Mouse (Mus musculus) liver, postnatal 0 days (tissue): ENCODE results near the gene Drd2. TPM values are rescaled to one million over a fixed set of nuclear protein-coding genes. Genes with fewer than 3 reads are reported as not detected.
A peak's percentile ranks its signal among the peaks of the same experiment; 100 is the strongest.

Experiments used
- ATAC-seq: fragments of 200-750 bp; cut with Nextera tagmentation; 2 replicates; pipeline ENCODE4 v1.8.0; 2017; ENCODE audit warnings: mild to moderate bottlenecking, moderate library complexity
- DNase-seq: peaks from one replicate; pipeline ENCODE4 v3.0.0-alpha.2; 2016
- H3K27ac ChIP-seq: fragments of 300-500 bp; sonication (generic); 2 replicates; pipeline ENCODE4 v1.5.1; 2014; ENCODE audit warnings: antibody characterized with exemption, moderate library complexity, mild to moderate bottlenecking, low read depth
- H3K27me3 ChIP-seq: fragments of 300-500 bp; sonication (generic); 2 replicates; pipeline ENCODE4 v1.6.1; 2014; ENCODE audit warnings: low read length, control low read depth, mixed read lengths; ENCODE audit not compliant: insufficient read depth
- H3K36me3 ChIP-seq: fragments of 300-500 bp; sonication (generic); replicated peaks from 2 replicates; pipeline ENCODE4 v1.6.1; 2014; ENCODE audit warnings: mild to moderate bottlenecking, control low read depth, low read length, moderate library complexity, mixed read lengths; ENCODE audit not compliant: insufficient read depth
- H3K4me1 ChIP-seq: fragments of 300-500 bp; sonication (generic); 2 replicates; pipeline ENCODE4 v1.6.1; 2014; ENCODE audit warnings: antibody characterized with exemption, mild to moderate bottlenecking, control low read depth; ENCODE audit not compliant: insufficient read depth
- H3K4me2 ChIP-seq: fragments of 300-500 bp; sonication (generic); 2 replicates; pipeline ENCODE4 v1.6.1; 2014; ENCODE audit warnings: low read depth, mild to moderate bottlenecking, low read length, moderate library complexity, mixed read lengths
- H3K4me3 ChIP-seq: fragments of 300-500 bp; sonication (generic); 2 replicates; pipeline ENCODE4 v1.5.1; 2014; ENCODE audit warnings: low read depth, low read length
- H3K9ac ChIP-seq: fragments of 300-500 bp; sonication (generic); replicated peaks from 2 replicates; pipeline ENCODE4 v1.6.1; 2014; ENCODE audit warnings: mild to moderate bottlenecking, moderate library complexity
- H3K9me3 ChIP-seq: fragments of 300-500 bp; sonication (generic); 2 replicates; pipeline ENCODE4 v1.6.1; 2016; ENCODE audit warnings: mild to moderate bottlenecking, control low read depth, low read length, mixed read lengths
- CTCF ChIP-seq: sonication (generic); IDR thresholded peaks from 2 replicates; pipeline ENCODE4 v1.5.1; 2016; ENCODE audit warnings: antibody characterized with exemption, low read depth
- EP300 ChIP-seq: IDR thresholded peaks from 2 replicates; pipeline ENCODE4 v1.6.1; 2016; ENCODE audit warnings: antibody characterized with exemption, low read depth, mild to moderate bottlenecking
- WGBS: fragments of 180-500 bp; shearing (Covaris S2); extraction: QIAGEN DNeasy Blood & Tissue Kit; methylation state at CpG from one replicate; pipeline ENCODE4 v1.1.7; 2014; ENCODE audit not compliant: insufficient replicate concordance; 5-methylcytosine and 5-hydroxymethylcytosine counted together
- polyA plus RNA-seq: library from polyadenylated mRNA; unstranded; fragments of >200 nt; fragmentation: Nextera tagmentation; extraction: Ambion mirVana; gene quantifications from 2 replicates; pipeline ENCODE4 v1.2.1, GENCODE M21; 2015

Drd2 gene
- polyA plus RNA-seq, 1 experiment from 2014 or later: not detected

DNA sequence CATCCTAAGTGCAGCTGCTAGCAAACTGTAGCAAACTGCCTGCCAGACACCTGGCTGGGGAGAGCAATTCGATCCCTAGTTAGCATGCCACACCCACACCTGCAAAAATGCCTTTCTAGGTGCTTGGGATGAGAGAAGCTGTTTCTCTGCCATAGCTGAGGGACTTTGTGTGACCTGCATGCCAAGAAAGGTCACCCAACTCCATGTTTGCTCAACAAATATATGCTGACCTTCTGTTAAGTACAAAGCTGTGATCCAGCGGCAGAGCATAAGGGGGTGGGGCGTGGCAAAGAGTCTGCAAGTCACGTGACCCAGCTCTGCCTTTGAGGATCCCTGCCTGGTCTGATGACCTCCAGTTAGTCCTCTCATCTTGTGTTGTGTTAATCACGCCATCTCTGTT lies 25.3 kb downstream of the Drd2 start:
- Histone ChIP-seq H3K9me3 (no peaks in the 10 kb centered on the region), H3K9ac (no peak overlapping the region), H3K27me3 (no peaks in the 10 kb centered on the region), H3K27ac (no peak overlapping the region), H3K4me3 (no peak overlapping the region), H3K4me2 (no peak overlapping the region), H3K36me3 (no peaks in the 10 kb centered on the region), H3K4me1 (no peaks in the 10 kb centered on the region)
- peak; percentile 60 for DNase-seq
- TF ChIP-seq CTCF: no peak
- TF ChIP-seq EP300: no peak
- peak; percentile 90 for ATAC-seq
- 11% methylated on average over 5 of the region's 5 CpGs for WGBS

DNA sequence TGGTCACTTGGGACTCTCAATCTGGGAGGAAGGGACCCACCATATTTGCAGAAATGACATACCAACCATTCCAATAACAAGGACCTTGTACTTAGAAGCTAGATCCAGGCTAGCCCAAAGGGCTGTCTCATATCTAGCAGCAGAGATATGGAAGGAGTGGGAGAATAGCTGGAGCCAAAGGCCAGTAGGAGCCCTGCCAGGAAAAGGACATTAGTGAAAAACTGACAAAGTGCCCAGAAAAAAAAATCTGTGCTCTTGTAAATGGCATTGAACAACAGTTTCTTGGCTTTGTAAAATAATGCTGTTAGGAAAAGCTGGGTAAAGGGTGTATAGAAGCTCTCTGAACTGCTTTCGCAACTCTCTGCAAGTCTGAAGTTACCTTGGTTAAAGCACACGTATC lies 33.5 kb downstream of the Drd2 start:
- Histone ChIP-seq H3K9ac (no peak overlapping the region), H3K27me3 (no peaks in the 10 kb centered on the region), H3K36me3 (no peaks in the 10 kb centered on the region), H3K4me3 (no peak overlapping the region), H3K27ac (no peak overlapping the region), H3K4me1 (no peaks in the 10 kb centered on the region), H3K4me2 (no peak overlapping the region), H3K9me3 (no peaks in the 10 kb centered on the region)
- 74% methylated on average over 2 of the region's 2 CpGs for WGBS
- no peak for ATAC-seq
- DNase-seq: no peak
- TF ChIP-seq EP300 (no peak), CTCF (no peak)

DNA sequence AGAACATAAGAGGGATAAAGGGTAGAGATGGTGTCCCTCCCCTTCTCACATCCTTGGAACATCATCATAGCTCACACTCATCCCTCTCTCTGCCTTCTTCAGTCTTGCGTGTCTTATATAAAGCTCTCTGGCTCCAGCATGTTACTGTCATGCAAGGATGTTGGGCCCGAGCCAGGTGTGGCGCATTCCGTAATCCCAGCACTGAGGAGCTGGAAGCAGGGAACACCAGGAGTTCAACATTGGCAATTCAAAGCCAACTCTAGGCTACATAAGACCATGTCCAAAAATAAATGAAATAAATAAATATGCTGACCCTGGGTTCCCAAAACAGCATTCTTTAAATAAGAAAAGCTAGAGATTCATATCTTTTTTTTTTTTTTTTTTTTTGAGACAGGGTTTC lies 39.5 kb downstream of the Drd2 start:
- ATAC-seq: no peak
- H3K27ac ChIP-seq: no peak overlapping the region
- H3K27me3 ChIP-seq: no peaks in the 10 kb centered on the region
- H3K9me3 ChIP-seq: no peaks in the 10 kb centered on the region
- H3K36me3 ChIP-seq: no peaks in the 10 kb centered on the region
- 84% methylated on average over 4 of the region's 4 CpGs for WGBS
- no peak overlapping the region for H3K9ac ChIP-seq
- TF ChIP-seq CTCF: no peak
- no peak for TF ChIP-seq EP300
- H3K4me1 ChIP-seq: no peaks in the 10 kb centered on the region
- no peak overlapping the region for H3K4me3 ChIP-seq
- H3K4me2 ChIP-seq: no peak overlapping the region
- no peak for DNase-seq

DNA sequence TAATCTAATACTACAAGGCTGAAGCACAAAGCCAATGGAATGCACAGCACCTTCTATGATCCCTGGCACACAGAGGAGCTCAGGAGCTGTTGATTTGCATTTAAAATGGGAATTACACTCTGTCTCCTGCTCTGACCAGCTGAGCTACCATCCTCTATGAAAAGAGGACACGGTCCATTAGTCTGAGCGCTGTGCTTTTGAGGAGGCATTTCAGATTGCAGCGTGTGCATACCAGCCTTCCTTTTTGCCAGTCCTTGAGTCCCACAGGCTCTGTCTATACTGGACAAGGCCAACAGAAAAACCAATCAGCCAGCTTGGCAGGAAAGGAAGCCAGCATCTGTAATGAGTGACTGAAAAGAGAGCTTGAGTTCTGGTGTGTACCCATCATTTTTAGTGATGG lies 43.6 kb downstream of the Drd2 start:
- WGBS: 87% methylated on average over 3 of the region's 3 CpGs
- no peaks in the 10 kb centered on the region for H3K9me3 ChIP-seq
- no peaks in the 10 kb centered on the region for H3K36me3 ChIP-seq
- no peak for TF ChIP-seq CTCF
- TF ChIP-seq EP300: no peak
- H3K4me1 ChIP-seq: no peaks in the 10 kb centered on the region
- H3K27me3 ChIP-seq: no peaks in the 10 kb centered on the region
- H3K27ac ChIP-seq: no peak overlapping the region
- H3K4me3 ChIP-seq: no peak overlapping the region
- H3K9ac ChIP-seq: no peak overlapping the region
- no peak for ATAC-seq
- DNase-seq: no peak
- H3K4me2 ChIP-seq: no peak overlapping the region

DNA sequence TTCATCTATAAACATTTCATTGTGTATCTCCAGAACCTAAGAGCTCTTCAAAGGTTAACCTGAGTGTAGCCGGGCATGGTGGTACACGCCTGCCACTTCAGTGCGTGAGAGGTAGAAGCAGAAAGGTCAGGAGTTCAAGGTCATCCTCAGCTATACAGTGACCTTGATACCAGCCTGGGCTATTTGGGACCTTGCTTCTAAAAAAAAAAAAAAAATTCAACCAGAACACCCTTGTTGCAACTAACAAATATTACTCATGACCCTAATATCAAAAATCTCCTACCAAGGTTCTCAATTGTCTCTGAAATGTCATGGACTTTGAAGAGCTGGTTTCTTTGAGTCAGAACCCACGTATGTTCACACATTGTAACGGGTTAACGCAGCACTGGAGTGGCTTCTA lies 44.4 kb downstream of the Drd2 start:
- H3K27ac ChIP-seq: no peak overlapping the region
- H3K9ac ChIP-seq: no peak overlapping the region
- H3K27me3 ChIP-seq: no peaks in the 10 kb centered on the region
- DNase-seq (no peak), ATAC-seq (no peak)
- no peak overlapping the region for H3K4me3 ChIP-seq
- H3K36me3 ChIP-seq: no peaks in the 10 kb centered on the region
- no peak overlapping the region for H3K4me2 ChIP-seq
- H3K4me1 ChIP-seq: no peaks in the 10 kb centered on the region
- no peaks in the 10 kb centered on the region for H3K9me3 ChIP-seq
- no peak for TF ChIP-seq CTCF
- WGBS: 73% methylated on average over 6 of the region's 6 CpGs

DNA sequence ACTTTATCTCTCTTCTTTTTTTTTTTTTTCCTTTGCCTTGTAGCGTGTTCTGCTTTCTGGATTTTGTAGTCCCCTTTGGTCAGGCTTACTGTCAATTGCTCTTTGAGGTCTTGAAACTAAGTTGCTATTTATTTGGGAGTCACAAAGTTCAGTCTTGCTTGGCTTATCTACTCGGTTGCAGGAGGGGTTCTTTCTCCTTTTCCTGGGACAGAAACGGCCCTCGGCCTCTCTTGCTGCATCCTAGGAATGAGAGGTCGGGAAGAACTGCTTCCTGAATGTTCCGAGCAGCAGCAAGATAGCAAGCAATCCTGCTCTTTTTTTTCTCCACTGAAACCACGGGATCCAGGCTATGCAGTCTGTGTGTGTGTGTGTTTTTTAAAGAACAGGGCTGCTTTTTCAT lies 44.9 kb downstream of the Drd2 start:
- TF ChIP-seq CTCF (no peak), EP300 (no peak)
- Histone ChIP-seq H3K4me2 (no peak overlapping the region), H3K27me3 (no peaks in the 10 kb centered on the region), H3K9ac (no peak overlapping the region), H3K4me3 (no peak overlapping the region), H3K27ac (no peak overlapping the region), H3K4me1 (no peaks in the 10 kb centered on the region), H3K9me3 (no peaks in the 10 kb centered on the region), H3K36me3 (no peaks in the 10 kb centered on the region)
- DNase-seq (no peak), ATAC-seq (no peak)
- 15% methylated on average over 7 of the region's 7 CpGs for WGBS

DNA sequence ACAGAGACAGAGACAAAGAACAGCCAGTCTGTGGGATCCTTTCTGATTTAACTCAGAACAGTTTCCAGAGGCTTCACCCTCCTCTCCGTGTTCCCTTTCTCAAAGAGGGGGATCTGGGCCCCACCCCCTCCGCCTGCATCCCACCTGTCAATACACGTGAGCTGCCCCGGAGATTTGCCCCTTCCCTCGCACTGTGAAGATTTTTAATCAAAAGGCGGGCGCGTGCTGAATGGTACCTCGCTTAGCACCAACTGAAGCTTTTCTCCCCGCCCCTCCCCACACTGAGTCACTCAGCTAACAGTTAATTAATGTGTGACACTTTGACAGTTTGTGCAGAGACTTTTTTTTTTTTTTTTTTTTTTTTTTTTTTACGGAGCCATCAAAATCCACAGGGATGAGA lies 45.7 kb downstream of the Drd2 start:
- WGBS: 37% methylated on average over 11 of the region's 11 CpGs
- H3K27me3 ChIP-seq: no peaks in the 10 kb centered on the region
- no peaks in the 10 kb centered on the region for H3K9me3 ChIP-seq
- H3K4me2 ChIP-seq: no peak overlapping the region
- DNase-seq: no peak
- H3K27ac ChIP-seq: no peak overlapping the region
- no peak overlapping the region for H3K9ac ChIP-seq
- no peaks in the 10 kb centered on the region for H3K4me1 ChIP-seq
- H3K4me3 ChIP-seq: no peak overlapping the region
- H3K36me3 ChIP-seq: no peaks in the 10 kb centered on the region
- TF ChIP-seq EP300 (no peak), CTCF (no peak)
- no peak for ATAC-seq
